In genomic region chr19:8251896-8252704, GRCm38 (mm10) we compare ENCODE assay signal across 8 mouse cellular contexts. TPM values are rescaled to one million over a fixed set of nuclear protein-coding genes. Genes with fewer than 3 reads are reported as not detected.
DNase-seq lines count a peak whose midpoint lies in the region; ATAC-seq and TF ChIP-seq lines count a peak whose summit lies in the region.

No protein-coding gene starts in this region.

- peak overlapping the region; percentile 64 for H3K4me2 ChIP-seq in liver, embryonic 13.5 days

- no peaks in the 10 kb centered on the region for H3K9me3 ChIP-seq in liver, embryonic 13.5 days (replicated peaks)

- WGBS in kidney, adult 2 months = 13% methylated on average over 56 of the region's 58 CpGs
- 7% methylated on average over 53 of the region's 58 CpGs for WGBS in liver, embryonic 13.5 days (ENCODE audit: insufficient replicate concordance)

- TF ChIP-seq CTCF in kidney, adult 2 months (conservative IDR thresholded peaks at IDR 0.05; ENCODE audit: insufficient read depth, insufficient read length, low read depth, low read length) = no peak
- no peak for TF ChIP-seq CTCF in testis, adult 2 months (IDR thresholded peaks at IDR 0.05; ENCODE audit: control insufficient read depth, insufficient read depth, insufficient replicate concordance, low read depth, low read length)

- no peaks in the 10 kb centered on the region for H3K4me1 ChIP-seq in kidney, adult 2 months (ENCODE audit: control insufficient read depth, insufficient read depth, low read length)
- H3K4me1 ChIP-seq in liver, embryonic 13.5 days (replicated peaks) = no peaks in the 10 kb centered on the region
- peaks cover 4% of the 10 kb centered on the region for H3K4me1 ChIP-seq in testis, adult 2 months (ENCODE audit: control insufficient read depth, insufficient read depth, low read length)

- peak overlapping the region; percentile 95 for H3K27ac ChIP-seq in kidney, adult 2 months (ENCODE audit: insufficient read depth, low read depth, low read length)
- peak overlapping the region; percentile 61 for H3K27ac ChIP-seq in liver, embryonic 13.5 days
- H3K27ac ChIP-seq in testis, adult 2 months (ENCODE audit: control insufficient read depth, insufficient read depth, low read depth, low read length) = no peak overlapping the region

- DNase-seq in A20 (ENCODE audit: low read depth, low spot score) = peak; percentile 4
- DNase-seq in adrenal gland, adult 8-10 months = peak; percentile 23
- peak; percentile 83 for DNase-seq in embryo, embryonic 11.5 days (ENCODE audit: low read depth, low spot score)
- peak; percentile 5 to 24 for DNase-seq in heart, adult 9 months (ENCODE audit: low spot score in 2 of 2)
- peak; percentile 76 for DNase-seq in kidney, adult 2 months
- DNase-seq in liver, embryonic 13.5 days = no peak
- peak; percentile 3 to 12 for DNase-seq in natural killer cell, adult 2 months (ENCODE audit: low spot score in 2 of 2)

- H3K9ac ChIP-seq in liver, embryonic 13.5 days = peak overlapping the region; percentile 39; the same call in 1 of the 2 replicates

- no peaks in the 10 kb centered on the region for H3K27me3 ChIP-seq in kidney, adult 2 months (replicated peaks; ENCODE audit: control insufficient read depth, insufficient read depth, low read length)
- H3K27me3 ChIP-seq in liver, embryonic 13.5 days = no peaks in the 10 kb centered on the region
- no peaks in the 10 kb centered on the region for H3K27me3 ChIP-seq in testis, adult 2 months (ENCODE audit: control insufficient read depth, insufficient read depth, low read length)

- TF ChIP-seq POLR2A in kidney, adult 2 months (IDR thresholded peaks at IDR 0.05; ENCODE audit: low read depth, low read length) = peak; percentile 16
- no peak for TF ChIP-seq POLR2A in testis, adult 2 months (IDR thresholded peaks at IDR 0.05; ENCODE audit: control insufficient read depth, low read depth, low read length)

- ATAC-seq in liver, embryonic 13.5 days (ENCODE audit: low read depth) = peak; percentile 96

- peak overlapping the region; percentile 96 for H3K4me3 ChIP-seq in kidney, adult 2 months (ENCODE audit: insufficient read depth, low read depth, low read length)
- peak overlapping the region; percentile 54 for H3K4me3 ChIP-seq in liver, embryonic 13.5 days (replicated peaks)
- peak overlapping the region; percentile 26 for H3K4me3 ChIP-seq in testis, adult 2 months (ENCODE audit: control insufficient read depth, low read depth, low read length)

- no peaks in the 10 kb centered on the region for H3K36me3 ChIP-seq in kidney, adult 2 months (ENCODE audit: control insufficient read depth, insufficient read depth, low read length)
- no peaks in the 10 kb centered on the region for H3K36me3 ChIP-seq in liver, embryonic 13.5 days
- no peaks in the 10 kb centered on the region for H3K36me3 ChIP-seq in testis, adult 2 months (ENCODE audit: control insufficient read depth, insufficient read depth, low read length)

RNA-seq across cellular contexts. Expression of gene Slc22a29, which starts 33.4 kb away (rescaled TPM):
- total RNA-seq in adrenal gland, adult 8-10 months (2022) = under 1 TPM in 2 of 4 experiments, not detected in 2; 0.32 to 0.38 TPM
- 31.4 and 37.1 TPM in 2 replicates for polyA plus RNA-seq in kidney, adult 2 months (2012; rRNA removed)
- not detected in 2 replicates for polyA plus RNA-seq in liver, embryonic 13.5 days (2015; fragmentation: Nextera tagmentation; extraction: Ambion mirVana)
- polyA plus RNA-seq in testis, adult 2 months (2012; rRNA removed) = 0.33 and 0.51 TPM in 2 replicates

Comparison
In these comparisons a context has a peak if more than half of its experiments do, and no peak if none do; other contexts are left out.
1. H3K4me3 ChIP-seq: peak in every context shown above with its lines; median percentile 96 in kidney, adult 2 months; 54 in liver, embryonic 13.5 days; 26 in testis, adult 2 months.
2. RNA of gene Slc22a29, which starts 33.4 kb away (polyA plus RNA-seq): 31.4 to 37.1 TPM in kidney, adult 2 months; 0.33 to 0.51 TPM in testis, adult 2 months and not detected in liver, embryonic 13.5 days; every median in the first group is over 10 times any median in the second.